Mouse (Mus musculus) adrenal gland, postnatal 10 days (tissue): Measurements from ENCODE around the gene Mthfsl. TPM values are rescaled to one million over a fixed set of nuclear protein-coding genes. Genes with fewer than 3 reads are reported as not detected.
"Not testable (repeated sequence)": the region's sequence is repeated elsewhere in the genome, so short reads cannot be mapped to it uniquely, and the experiment has no call there.

Source experiments
- DNase-seq: peaks from one replicate; pipeline ENCODE4 v3.0.0; 2021; ENCODE audit warnings: mixed read lengths
- long read RNA-seq, 2 experiments: library from polyadenylated mRNA; stranded (forward); transcript quantifications; one replicate each; pipeline ENCODE4 v2.0.0; 2021
- total RNA-seq, 2 experiments: library from RNA; stranded (reverse); gene quantifications; 2 replicates each; pipeline ENCODE4 v1.2.3; 2021

Gene Mthfsl
- total RNA-seq = 10 to 100 TPM; 41.6 to 43.6 TPM
- long read RNA-seq, experiment 1, transcript Mthfsl-201 (3 exons, 801 nt) = major isoform, 43 of 69 reads
- long read RNA-seq, experiment 1, partial matches to known transcripts = 1 of 69 reads
- long read RNA-seq, experiment 1, other reads (novel, unspliced or antisense) = 19 of 69 reads
- long read RNA-seq, experiment 2, transcript Mthfsl-201 (3 exons, 801 nt) = major isoform, 30 of 55 reads
- long read RNA-seq, experiment 2, partial matches to known transcripts = 0 of 55 reads
- long read RNA-seq, experiment 2, other reads (novel, unspliced or antisense) = 20 of 55 reads

- peak; percentile 29 for DNase-seq
Observed at GRCm38 (mm10) chr9:88719989-88720537, at the start of gene Mthfsl. Mthfsl (minus strand) TSS chr9:88720296.

GRCm38 (mm10) chr9:88769470-88769869 lies 49.4 kb upstream of the Mthfsl start:
- DNase-seq = not testable (repeated sequence)

DNA sequence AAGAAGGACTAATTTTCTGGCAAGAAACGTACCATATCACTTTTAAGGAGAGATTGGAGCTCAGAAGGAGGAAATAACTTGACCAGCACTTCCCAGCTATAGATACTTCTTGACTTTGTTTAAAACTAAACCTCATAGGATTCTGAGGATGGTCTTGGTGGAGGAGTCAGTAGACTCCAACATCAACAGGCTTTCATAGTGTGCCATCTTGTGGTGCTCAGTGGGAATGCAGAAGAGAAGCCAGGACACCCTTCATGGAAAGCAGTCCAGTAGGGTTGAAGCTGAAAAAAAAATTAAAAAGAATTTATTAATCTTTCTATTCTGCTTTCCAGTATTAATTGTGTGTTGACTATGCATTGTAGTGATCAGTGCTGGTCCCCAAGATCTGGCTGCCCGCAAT lies 26.6 kb upstream of the Mthfsl start:
- DNase-seq = peak; percentile 47

DNA sequence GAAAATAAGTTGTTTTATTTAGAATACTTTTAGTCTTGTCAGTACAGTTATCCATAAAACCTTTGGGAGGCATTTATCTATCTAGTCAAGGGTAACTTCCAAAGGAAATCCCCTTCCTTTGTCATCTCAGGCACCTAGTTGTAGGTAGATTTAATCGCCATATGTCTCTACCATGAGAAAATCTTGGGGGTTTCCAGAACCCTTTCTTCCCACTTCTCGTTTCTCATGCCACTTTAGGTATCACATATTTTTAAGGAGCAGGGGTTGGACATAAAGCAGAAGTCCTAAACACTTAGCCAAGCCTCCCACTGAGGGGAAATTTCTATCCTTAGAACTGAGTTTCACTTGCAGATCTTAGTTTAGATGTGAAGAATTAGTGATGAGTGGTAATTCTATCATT lies 25.9 kb upstream of the Mthfsl start:
- not testable (repeated sequence) for DNase-seq

DNA sequence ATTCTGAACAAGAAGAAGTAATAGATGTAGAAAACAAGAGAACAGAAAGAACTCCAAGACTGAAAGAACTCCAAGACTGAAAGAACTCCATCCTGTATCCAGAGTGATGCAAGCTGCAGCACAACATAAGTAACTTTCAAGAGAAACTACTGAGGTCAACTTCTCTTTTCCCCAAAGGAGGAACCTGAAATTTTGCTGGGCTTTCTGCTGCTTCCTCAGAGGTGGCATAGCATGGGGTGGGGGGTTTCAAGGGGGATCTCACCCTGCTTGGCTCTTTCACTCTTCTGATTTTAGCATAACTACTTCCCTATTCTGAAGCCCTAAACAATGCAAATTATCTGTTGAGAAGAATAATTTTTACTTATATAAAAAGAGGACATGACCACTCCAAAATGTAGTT lies 15.2 kb upstream of the Mthfsl start:
- not testable (repeated sequence) for DNase-seq

DNA sequence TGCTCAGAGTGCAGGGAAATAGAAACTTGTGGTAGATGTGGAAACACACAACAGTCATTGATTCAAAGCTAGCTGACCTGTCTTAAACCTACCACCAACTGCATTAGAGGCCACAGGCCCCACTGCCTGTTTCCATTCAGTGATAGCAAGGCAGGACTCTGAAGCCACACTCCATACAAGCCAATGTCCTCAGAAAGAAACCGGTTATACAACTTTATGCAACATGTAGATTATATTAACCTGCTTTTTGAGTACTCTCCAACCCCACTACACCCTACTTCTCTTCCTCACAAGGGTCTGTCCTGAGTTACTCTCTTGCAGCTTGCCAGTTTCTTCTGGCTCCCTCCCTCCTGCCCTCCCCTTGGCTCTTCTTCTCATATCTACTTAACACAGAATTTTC lies 13.1 kb upstream of the Mthfsl start:
- not testable (repeated sequence) for DNase-seq

GRCm38 (mm10) chr9:88732334-88732733 lies 12.2 kb upstream of the Mthfsl start:
- DNase-seq = not testable (repeated sequence)

DNA sequence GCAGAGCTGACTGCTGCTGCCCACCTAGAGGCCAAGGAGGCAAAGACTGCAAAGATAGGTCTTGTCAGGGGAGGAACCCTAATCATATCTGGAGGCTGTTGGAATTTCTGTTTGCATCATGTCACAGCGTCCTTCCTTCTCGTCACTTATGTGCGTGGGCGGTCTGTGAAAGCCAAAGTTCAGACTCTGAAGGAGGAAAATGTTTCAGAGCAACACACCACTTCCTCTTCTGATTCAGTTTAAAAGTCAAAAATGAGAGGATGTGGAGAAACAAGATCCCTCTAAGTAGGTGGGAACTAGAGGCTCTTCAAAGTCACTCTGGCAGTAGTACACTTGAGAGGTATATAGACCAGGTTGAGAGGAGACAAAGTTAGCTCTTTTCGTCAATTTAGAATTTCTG lies 11.6 kb upstream of the Mthfsl start, which contains the start of gene Bcl2a1d:
TSS of gene Bcl2a1d (minus strand) at position 187 of the 400 bp plus-strand sequence.
- not testable (repeated sequence) for DNase-seq

DNA sequence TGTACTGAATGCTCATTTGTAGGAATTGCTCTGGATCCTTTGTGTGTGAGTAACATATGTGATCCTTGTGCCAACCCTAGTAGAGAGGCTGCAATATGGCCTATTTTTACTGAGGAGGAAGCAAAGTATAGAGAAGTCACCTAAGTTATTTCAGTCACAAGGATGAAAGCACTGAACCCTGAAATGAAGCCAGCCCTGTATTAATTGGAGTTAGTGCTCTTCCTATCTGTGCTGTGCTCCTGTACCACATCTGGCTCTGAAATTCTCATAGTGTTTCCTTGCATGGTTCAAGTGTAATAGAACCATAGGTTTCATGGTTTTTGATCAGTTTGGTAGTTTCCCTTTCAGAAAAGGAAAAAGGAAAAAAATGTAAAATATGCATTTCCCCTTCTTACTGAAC lies 8.2 kb upstream of the Mthfsl start:
- not testable (repeated sequence) for DNase-seq

- DNase-seq = not testable (repeated sequence)
Observed at GRCm38 (mm10) chr9:88721628-88722027, 1.5 kb upstream of the Mthfsl start.

- DNase-seq = peak; percentile 20
Observed at GRCm38 (mm10) chr9:88719073-88719921, 799 bp downstream of the Mthfsl start.

DNA sequence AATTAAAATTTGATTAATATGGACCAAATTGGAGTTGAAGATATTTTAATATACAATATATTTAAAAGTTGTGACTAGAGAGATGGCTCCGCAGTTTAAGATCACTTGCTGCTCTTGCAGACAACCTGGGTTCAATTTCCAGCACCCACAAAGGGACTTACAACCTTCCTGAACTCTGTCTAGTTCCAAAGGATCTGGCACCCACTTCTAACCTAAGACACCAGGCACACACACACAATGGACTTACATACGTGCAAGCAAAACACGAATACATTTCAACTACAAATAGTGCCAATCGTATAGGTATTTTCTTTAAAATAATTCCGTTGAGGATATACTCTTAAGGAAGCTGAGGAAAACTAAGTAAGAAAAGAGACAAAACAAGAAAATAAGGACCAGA lies 1.5 kb downstream of the Mthfsl start:
- peak; percentile 12 for DNase-seq

DNA sequence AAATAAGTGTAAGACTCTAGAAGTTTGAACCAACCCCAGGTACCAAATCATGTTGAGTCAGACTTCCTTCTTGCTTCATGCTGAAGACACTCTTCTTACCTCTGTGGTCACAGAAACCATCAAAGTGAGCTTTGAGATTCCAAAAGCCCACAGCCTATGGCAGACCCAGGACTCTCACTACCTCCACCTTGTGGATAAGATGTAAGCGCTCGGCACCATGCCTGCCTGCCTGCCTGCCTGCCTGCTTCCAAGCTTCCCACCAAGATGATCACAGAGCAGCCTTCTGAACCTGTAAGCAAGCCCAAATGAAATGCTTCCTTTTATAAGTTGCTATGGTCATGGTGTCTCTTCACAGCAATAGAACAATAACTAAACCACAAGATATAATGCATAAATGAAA lies 2.0 kb downstream of the Mthfsl start:
- peak; percentile 51 for DNase-seq

DNA sequence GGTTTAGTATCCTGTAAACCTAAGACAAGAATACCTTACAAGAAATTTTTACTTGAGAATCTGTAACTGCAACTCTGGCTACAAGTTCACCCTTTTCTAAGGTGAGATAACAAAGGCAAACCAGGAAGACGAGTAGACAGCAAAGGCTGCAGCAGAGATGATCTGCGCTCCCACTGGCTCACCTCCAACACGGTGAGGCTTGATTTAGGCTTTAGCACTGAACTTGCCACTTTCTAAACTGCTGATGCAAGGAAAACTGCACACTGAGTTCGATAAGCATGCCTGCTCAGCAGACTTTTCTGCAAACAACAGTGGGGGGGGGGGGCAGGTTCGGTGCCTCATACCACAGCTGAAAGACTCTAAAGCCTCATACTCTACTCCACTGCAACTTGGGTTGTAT lies 5.6 kb downstream of the Mthfsl start:
- not testable (repeated sequence) for DNase-seq

DNA sequence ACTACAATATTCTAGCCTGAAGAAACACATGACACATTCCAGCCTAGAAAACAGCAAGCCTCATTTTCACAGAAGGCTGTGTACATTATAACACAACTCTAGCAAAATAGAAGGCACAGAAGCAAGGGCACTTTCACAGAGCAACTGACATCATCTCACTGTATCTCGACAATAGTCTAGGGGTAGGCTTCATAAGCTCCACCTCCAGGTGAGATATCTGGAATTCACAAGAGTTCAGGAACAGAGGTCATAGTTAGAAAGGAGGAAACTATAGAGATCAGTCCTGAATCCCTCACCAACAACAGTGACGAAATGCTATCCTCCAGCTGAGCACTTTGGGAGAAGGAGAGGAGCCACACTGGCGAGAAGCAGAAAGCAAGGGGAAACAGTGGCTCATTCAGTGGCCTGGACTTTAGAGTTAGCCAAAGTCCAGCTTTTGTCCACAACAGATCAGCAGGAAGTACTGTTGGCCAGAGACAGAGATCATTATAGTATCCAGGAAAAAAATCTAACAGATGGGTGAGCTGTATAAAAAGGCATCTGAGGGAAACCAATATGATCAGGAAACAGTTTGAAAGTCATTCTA lies 7.8 kb downstream of the Mthfsl start:
- not testable (repeated sequence) for DNase-seq

- DNase-seq = not testable (repeated sequence)
Observed at GRCm38 (mm10) chr9:88710910-88711438, 9.1 kb downstream of the Mthfsl start.

- peak; percentile 10 for DNase-seq
Observed at GRCm38 (mm10) chr9:88710439-88710838, 9.7 kb downstream of the Mthfsl start.

- DNase-seq = not testable (repeated sequence)
Observed at GRCm38 (mm10) chr9:88709794-88710193, 10.3 kb downstream of the Mthfsl start.

- no peak for DNase-seq
Observed at GRCm38 (mm10) chr9:88709304-88709703, 10.8 kb downstream of the Mthfsl start.

- DNase-seq = no peak
Observed at GRCm38 (mm10) chr9:88706700-88707099, 13.4 kb downstream of the Mthfsl start.

DNA sequence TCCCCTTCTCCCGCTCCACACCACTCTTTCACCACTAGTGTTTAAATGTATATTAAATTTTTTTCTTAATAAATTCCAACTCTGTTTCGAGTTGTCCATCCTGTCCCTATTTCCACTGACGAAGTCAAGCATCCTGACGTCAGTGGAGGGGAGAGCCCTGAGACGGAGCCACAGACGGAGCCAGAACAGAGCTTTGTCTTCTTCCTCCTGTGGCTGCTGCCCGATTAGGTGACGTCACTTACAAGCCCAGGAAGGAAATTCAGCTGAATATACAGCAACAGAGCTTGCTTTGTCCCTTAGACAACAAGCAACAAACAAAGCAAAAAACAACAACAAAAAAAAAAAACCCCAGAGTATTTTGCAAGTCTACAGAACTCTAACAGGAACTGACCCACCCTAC lies 14.9 kb downstream of the Mthfsl start:
- DNase-seq = not testable (repeated sequence)

- DNase-seq = not testable (repeated sequence)
Observed at GRCm38 (mm10) chr9:88698746-88699145, 21.4 kb downstream of the Mthfsl start.
